Mouse (Mus musculus) megakaryocyte, embryonic 14.5 days (primary cell): ENCODE results near the gene 4933406M09Rik.

ENCODE experiments used
- FLI1 ChIP-seq: IDR thresholded peaks from 2 replicates; pipeline ENCODE4 v1.6.1; 2012; ENCODE audit warnings: low read length, inconsistent platforms, mixed read lengths
- GATA1 ChIP-seq: IDR thresholded peaks from 3 replicates; pipeline ENCODE4 v1.6.1; 2012; ENCODE audit warnings: mixed read lengths, low read length, inconsistent platforms, borderline replicate concordance

DNA sequence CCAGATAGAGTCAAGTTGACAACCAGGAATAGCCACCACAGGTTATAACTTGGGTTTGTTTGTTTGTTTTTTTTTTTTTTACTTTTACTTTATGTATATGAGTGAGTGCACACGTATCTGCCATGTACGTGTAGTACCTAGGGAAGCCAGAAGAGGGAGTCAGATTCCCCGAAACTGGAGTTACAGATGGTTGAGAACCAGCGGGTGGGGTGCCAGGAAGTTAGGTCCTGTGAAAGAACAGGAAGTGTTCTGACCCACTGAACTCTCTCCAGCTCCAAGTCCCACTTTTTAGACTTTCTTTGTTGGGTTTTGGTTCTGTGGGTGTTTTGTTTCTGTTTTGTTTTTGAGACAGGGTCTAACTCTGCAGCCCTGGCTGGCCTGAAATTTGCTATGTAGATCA, 49.7 kb downstream of the 4933406M09Rik start:
- no peak for TF ChIP-seq GATA1
- TF ChIP-seq FLI1: no peak
